Mouse (Mus musculus) spleen, adult 12 weeks (tissue): ENCODE results near the gene Gm1110.
"Not testable (repeated sequence)": the region's sequence is repeated elsewhere in the genome, so short reads cannot be mapped to it uniquely, and the experiment has no call there.

Experiments
- DNase-seq: peaks from one replicate; pipeline ENCODE4 v3.0.0; 2022; ENCODE audit warnings: low spot score

The Gm1110 gene

GRCm38 (mm10) chr9:26922909-26923526, at the start of gene Gm1110:
Gm1110 (minus strand) TSS chr9:26923111.
- DNase-seq, result no peak

GRCm38 (mm10) chr9:26947790-26948189, 24.9 kb upstream of the Gm1110 start:
- DNase-seq, result no peak

- no peak for DNase-seq
Observed at GRCm38 (mm10) chr9:26924146-26924545, 1.2 kb upstream of the Gm1110 start.

- DNase-seq, result no peak
Observed at GRCm38 (mm10) chr9:26919778-26920177, 3.1 kb downstream of the Gm1110 start.

- no peak for DNase-seq
Observed at GRCm38 (mm10) chr9:26913150-26913549, 9.8 kb downstream of the Gm1110 start.

- DNase-seq, result no peak
Observed at GRCm38 (mm10) chr9:26911251-26911650, 11.7 kb downstream of the Gm1110 start.

- DNase-seq, result not testable (repeated sequence)
Observed at GRCm38 (mm10) chr9:26869856-26870255, 53.1 kb downstream of the Gm1110 start.

GRCm38 (mm10) chr9:26860751-26861150, 62.2 kb downstream of the Gm1110 start, which contains the start of gene Glb1l3:
Glb1l3 (minus strand) TSS chr9:26860890.
- DNase-seq, result no peak

GRCm38 (mm10) chr9:26831089-26831488, 91.8 kb downstream of the Gm1110 start:
- DNase-seq, result no peak
